Mouse (Mus musculus): ENCODE data around the gene Carns1. TPM values are rescaled to one million over a fixed set of nuclear protein-coding genes. Genes with fewer than 3 reads are reported as not detected.

The Carns1 gene
- total RNA-seq, 2 experiments from 2014 or later: 23.1 to 25.9 TPM

GRCm38 (mm10) chr19:4196048-4196447, 20.8 kb upstream of the Carns1 start:
- no peak for TF ChIP-seq CTCF (IDR thresholded peaks at IDR 0.05)
- DNase-seq: peak; percentile 16
- intact Hi-C loops (cut with DNase I): no loop called here
- Histone ChIP-seq H3K4me3 (no peak overlapping the region), H3K27ac (no peak overlapping the region)

- no peak for TF ChIP-seq CTCF (IDR thresholded peaks at IDR 0.05)
- no peak overlapping the region for H3K4me3 ChIP-seq
- intact Hi-C loops (cut with DNase I): loop anchor here (5.0 kb wide), 1 partner anchor 68 kb away; the partner anchor contains the start of gene Aip
- no peak overlapping the region for H3K27ac ChIP-seq
- peak; percentile 41 for DNase-seq
Observed at GRCm38 (mm10) chr19:4194776-4195650, 19.7 kb upstream of the Carns1 start.

- DNase-seq: peak; percentile 10
- Histone ChIP-seq H3K4me3 (no peak overlapping the region), H3K27ac (no peak overlapping the region)
- TF ChIP-seq CTCF (IDR thresholded peaks at IDR 0.05): no peak
- intact Hi-C loops (cut with DNase I): loop anchor here (5.0 kb wide), 1 partner anchor 67 kb away; the partner anchor contains the start of gene Aip
Observed at GRCm38 (mm10) chr19:4194021-4194724, 18.9 kb upstream of the Carns1 start.

- no peak for TF ChIP-seq CTCF (IDR thresholded peaks at IDR 0.05)
- intact Hi-C loops (cut with DNase I): loop anchor here (5.0 kb wide), 1 partner anchor 66 kb away; the partner anchor contains the start of gene Aip
- Histone ChIP-seq H3K4me3 (peak overlapping the region; percentile 94), H3K27ac (peak overlapping the region; percentile 98; the same call in 1 of the 2 replicates)
- DNase-seq: no peak
Observed at GRCm38 (mm10) chr19:4193129-4193528, 17.9 kb upstream of the Carns1 start.

- DNase-seq: no peak
- intact Hi-C loops (cut with DNase I): loop anchor here (5.0 kb wide), 1 partner anchor 65 kb away; the partner anchor contains the start of gene Aip
- Histone ChIP-seq H3K4me3 (peak overlapping the region; percentile 94), H3K27ac (peak overlapping the region; percentile 98)
- no peak for TF ChIP-seq CTCF (IDR thresholded peaks at IDR 0.05)
Observed at GRCm38 (mm10) chr19:4192251-4192985, 17.1 kb upstream of the Carns1 start.

- peak within 1 kb of the TSS; percentile 98 for H3K27ac ChIP-seq
- DNase-seq: peak; percentile 99
- intact Hi-C loops (cut with DNase I): loop anchor here (1.0 to 5.0 kb wide), 2 partner anchors 21 to 64 kb away; partner anchors contain the start of gene Aip
- peak within 1 kb of the TSS; percentile 94 for H3K4me3 ChIP-seq
- TF ChIP-seq CTCF (IDR thresholded peaks at IDR 0.05): peak; percentile 79
Observed at GRCm38 (mm10) chr19:4191528-4192250, 16.4 kb upstream of the Carns1 start, which contains the start of gene Ppp1ca. Ppp1ca (plus strand) TSS chr19:4192065.

GRCm38 (mm10) chr19:4190831-4191334, 15.6 kb upstream of the Carns1 start, which contains the start of gene Tbc1d10c:
Tbc1d10c (minus strand) TSS chr19:4191284.
- peak within 1 kb of the TSS; percentile 94 for H3K4me3 ChIP-seq
- peak within 1 kb of the TSS; percentile 98 for H3K27ac ChIP-seq
- intact Hi-C loops (cut with DNase I): loop anchor here (1.0 to 5.0 kb wide), 2 partner anchors 21 to 64 kb away; partner anchors contain the start of gene Aip
- no peak for TF ChIP-seq CTCF (IDR thresholded peaks at IDR 0.05)
- DNase-seq: no peak

GRCm38 (mm10) chr19:4189051-4189620, 13.9 kb upstream of the Carns1 start:
- intact Hi-C loops (cut with DNase I): no loop called here
- TF ChIP-seq CTCF (IDR thresholded peaks at IDR 0.05): no peak
- DNase-seq: no peak
- no peak overlapping the region for H3K4me3 ChIP-seq
- H3K27ac ChIP-seq: peak overlapping the region; percentile 81

- Histone ChIP-seq H3K27ac (peak overlapping the region; percentile 81), H3K4me3 (peak overlapping the region; percentile 45)
- no peak for TF ChIP-seq CTCF (IDR thresholded peaks at IDR 0.05)
- peak; percentile 69 for DNase-seq
- intact Hi-C loops (cut with DNase I): no loop called here
Observed at GRCm38 (mm10) chr19:4187303-4187702, 12.0 kb upstream of the Carns1 start.

GRCm38 (mm10) chr19:4184976-4185975, 10.0 kb upstream of the Carns1 start:
- DNase-seq: no peak
- intact Hi-C loops (cut with DNase I): no loop called here
- Histone ChIP-seq H3K4me3 (no peak overlapping the region), H3K27ac (peak overlapping the region; percentile 28; the same call in 1 of the 2 replicates)
- no peak for TF ChIP-seq CTCF (IDR thresholded peaks at IDR 0.05)
